Mouse (Mus musculus): ENCODE data around the gene Ccdc74a.

Gene Ccdc74a

DNA sequence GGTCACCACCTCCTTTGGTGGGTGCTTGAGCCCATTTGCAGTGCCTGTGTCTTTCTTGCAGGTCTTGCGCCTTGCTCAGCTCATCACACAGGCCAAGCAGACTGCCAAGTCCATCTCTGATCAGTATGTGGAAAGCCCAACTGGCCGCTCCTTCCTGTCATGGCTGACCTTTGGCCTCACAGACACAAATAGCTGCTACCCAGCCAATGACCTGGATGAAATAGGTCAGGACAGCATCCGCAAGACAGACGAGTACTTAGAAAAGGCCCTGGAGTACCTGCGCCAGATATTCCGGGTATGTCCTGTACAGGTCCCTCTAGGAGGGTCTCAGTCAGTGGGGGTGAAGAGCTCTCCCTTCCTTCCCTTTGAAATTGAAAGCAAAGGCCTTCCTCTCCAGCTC is 5.0 kb upstream of the Ccdc74a start:
- DNase-seq (ENCODE audit: low spot score): no peak

DNA sequence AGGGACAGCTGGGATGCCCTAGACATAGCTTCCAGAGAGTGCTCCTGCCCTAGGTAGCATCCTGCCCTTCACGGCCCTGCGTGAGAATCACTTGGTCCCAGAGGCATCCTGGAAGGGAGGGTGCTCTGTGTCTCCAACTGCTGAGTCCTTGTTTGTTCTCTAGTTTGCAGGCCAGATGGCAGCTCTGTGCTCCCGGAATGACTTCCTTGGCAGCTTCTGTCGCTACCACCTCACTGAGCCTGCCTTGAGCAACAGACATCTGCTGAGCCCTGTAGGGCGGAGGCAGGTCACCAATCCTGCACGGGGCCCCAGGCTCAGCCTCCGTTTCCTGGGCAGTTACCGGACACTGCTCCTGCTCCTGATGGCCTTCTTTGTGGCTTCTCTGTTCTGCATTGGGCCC is 4.0 kb upstream of the Ccdc74a start:
- no peak for DNase-seq (ENCODE audit: low spot score)

DNA sequence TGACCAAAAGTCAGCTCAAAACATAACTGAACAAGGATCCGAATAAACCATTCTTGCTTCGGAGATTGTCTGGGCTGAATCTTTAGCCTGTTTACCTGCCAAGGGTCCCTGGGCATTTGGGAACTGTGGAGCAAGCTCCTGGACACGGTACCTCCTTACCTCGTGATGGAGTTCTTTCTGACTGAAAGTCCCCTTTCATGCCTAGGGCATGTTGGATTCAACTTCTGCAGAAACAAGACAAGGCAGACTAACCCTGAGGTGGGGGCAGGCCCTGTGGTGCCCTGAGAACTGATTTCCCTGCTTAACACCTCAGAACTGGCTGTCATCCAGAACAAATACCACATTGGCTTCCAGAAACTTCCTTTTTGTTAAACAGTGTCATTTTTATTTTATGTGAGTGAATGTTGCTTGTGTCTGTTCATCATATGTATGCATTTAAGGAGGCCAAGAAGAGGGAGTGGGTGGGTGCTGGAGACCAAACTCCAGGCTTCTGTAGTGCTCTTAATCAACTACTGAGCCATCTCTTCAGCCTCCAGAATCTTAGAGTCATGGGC is 2.8 kb upstream of the Ccdc74a start:
- no peak for DNase-seq (ENCODE audit: low spot score)

DNA sequence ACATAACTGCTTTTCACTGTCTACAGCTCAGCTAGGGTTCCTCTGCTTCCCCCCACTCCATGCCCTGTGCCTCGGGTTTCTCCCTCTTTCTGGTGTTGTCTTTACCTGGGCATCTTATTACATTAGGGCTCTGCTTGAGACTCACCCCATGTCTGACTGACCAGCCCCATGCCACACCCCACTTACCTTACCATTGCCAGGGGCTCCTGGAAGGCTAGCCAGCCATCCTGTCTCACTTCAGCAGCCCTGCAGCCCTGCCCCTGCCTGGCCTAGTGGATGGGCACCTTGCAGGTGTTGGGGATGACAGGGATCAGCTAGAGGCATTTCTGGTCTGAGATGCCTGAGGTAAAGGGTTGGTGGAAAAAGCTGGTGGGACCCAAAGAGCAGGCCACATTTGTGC is 886 bp downstream of the Ccdc74a start:
- DNase-seq (ENCODE audit: low spot score): no peak

DNA sequence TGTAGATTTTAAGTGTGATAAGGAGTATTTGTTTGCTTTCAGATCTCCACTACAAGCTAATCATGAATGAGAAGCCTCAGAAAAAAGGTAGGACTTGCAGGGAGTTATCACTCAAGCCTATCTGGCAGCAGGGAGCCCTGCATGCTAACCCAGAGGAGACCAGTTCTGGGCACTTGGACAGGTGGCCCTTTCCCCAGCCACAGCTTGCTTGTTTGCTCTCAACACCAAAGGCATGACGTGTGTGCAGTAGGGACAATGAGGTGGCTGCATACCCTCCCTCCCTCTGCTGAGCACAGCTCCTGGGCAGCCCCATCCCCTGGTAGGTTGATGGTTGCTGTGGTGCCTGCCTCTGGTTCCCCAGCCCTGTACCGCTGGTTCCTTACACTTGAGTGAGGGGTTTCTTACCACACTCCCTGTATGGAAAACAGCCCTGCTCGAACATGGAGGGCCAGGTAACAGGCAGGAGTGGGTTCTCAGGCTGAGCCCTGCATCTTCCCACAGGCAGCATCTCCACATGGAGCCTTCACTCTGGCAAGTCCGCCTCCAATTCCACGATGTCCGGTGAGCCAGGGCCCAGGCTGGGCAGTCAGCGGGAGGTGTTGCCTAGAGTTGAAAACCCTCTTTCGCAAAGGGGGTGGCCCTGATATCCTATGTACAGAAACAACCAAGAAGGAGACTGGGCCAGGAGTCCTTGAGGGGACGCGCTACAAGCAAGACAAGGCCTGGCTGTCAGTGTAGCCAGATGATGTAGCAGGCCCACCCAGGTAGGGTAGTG is 1.5 kb downstream of the Ccdc74a start:
- no peak for DNase-seq (ENCODE audit: low spot score)

DNA sequence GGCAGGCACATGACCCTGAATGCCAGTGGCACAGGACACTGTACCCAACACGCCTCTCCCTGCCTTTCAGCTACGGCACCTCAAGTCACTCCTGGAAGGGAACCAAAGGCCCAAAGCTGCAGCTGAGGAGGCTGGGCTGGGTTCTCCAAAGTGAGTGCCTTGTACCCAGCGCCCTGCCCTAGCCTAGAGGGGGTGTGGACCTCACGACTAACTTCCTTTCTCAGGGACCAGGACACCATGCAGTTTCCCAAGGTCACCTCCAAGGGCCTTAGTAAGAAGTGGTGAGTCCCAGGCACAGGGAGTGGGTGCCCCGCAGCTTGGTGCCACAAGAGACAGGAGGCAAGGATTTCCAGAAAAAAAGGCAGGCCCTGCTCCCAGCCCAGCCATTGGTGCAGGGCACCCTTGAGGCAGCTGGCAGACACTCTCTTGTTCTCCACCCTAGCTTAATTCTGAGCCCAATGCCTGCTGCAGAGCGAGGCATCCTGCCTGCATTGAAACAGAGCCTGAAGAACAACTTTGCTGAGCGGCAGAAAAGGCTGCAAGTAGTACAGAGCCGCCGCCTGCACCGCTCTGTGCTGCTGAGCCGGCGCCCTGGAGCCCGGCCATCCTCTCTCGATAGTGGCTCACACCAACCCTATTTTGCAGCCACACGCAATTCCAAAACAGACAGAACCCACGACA is 3.8 kb downstream of the Ccdc74a start:
- no peak for DNase-seq (ENCODE audit: low spot score)

DNA sequence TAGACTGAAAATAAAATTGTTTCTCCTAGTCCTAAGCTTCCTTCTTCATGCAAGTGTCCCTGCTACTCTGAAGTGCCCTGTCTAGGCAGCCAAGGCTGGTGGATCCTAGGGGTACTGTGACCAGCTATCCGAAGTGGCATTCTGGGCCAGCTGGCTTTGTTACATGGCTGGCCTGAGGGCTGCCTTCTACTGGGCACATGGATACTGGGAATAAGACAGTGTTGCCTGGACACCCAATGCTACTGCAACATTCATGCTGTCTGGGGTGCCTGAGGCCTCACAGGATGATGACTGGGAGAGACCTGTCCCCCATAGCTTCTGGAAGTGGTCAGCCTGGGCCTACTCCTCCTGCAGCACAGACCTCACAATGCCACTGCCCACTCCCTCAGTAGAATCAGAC is 4.4 kb downstream of the Ccdc74a start:
- DNase-seq (ENCODE audit: low spot score): no peak

DNA sequence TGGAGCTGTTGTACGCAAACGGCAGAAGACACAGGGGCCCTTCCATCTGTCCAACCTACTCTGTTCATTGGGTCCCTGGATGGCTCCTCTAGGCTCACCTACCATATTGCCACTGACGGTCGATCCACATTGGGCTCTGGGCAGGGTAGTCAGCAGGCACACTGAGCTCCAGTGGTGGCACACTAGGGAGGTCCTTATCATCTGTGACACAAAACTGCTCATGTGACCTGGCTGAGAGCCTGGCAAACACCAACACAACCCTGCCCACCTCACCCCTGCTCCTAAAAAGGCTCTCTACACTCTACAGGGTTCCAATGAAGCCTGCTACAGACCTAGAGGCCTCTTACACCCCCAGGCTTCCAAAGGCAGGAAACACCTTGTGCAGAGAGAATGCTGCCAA is 6.3 kb downstream of the Ccdc74a start:
- peak; percentile 35 for DNase-seq (ENCODE audit: low spot score)

DNA sequence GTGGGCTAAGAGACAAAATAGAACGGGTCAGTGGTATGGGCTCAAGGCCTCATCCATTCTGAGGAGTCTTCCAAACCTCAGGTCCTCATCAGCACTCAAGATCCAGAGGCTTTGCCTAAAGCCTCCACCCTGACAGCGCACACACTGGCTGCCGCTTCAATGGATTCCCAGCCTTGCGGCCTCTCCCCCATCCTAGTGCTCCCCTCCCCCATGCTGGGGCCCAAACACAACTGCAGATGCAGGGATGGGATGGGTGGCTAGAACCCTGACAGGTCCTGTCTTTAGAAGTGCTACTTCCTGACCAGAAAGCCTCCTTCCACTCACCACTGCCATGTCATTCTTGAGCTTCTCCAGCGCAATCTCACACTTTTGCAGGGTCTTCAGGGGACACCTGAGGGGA is 7.3 kb downstream of the Ccdc74a start:
- DNase-seq (ENCODE audit: low spot score): no peak

DNA sequence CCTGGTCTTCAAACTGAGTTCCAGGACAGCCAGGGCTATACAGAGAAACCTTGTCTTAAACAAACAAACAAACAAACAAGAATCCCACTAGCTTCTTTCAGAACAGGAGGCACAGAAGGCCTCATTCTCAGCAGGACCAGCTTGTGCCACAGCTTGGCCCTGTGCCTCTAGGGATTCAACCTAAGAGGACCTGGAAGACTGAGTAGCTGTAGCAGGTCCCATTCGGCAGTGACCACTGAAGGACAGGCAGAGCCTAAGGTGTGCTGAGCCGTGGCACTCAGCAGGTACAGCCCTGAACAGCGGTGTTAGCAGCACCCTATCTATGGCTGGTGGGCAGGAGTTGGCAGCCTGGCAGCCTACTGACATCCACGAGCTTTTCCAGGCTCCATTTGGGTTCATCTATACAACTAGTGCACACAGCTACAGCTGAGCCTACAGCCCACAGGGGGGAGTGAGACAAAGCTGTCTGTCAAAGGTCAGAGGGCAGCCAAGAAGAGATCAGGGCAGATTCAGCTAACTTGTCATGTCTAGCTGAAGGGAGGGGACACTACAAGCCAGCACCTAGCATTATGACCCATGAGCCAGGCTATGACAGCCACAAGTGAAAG is 8.0 kb downstream of the Ccdc74a start:
- no peak for DNase-seq (ENCODE audit: low spot score)

DNA sequence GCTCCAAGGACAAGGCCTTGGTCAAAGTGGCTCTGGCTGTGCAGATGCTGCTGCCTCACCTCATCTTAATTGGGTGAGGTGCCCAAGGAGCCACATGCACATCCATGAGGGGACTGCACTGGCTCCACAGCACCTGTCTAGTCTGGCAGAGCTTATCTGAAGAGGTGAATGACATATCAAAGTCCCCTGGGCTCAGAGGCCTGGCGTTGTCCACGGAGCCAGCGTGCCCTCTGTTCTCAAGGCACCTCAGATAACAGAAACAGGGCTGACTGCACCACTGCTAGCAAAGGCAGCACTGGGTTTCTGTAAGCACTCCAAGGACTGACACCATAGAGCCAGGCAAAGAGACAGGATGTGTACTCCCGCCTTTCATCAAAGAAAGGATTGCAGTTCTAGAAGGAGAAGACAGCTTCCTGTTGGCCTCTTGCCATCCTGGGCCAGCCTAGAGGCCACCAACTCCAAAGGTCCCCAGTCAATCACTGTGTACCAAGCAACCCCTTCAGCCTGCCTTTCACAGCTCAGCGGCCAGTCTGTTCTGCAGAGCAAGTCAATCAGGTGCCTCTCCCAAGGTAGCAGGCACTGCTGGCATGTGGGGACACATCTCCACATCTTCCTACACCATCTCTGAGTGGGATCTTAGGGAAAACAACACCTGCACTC is 10.1 kb downstream of the Ccdc74a start:
- DNase-seq (ENCODE audit: low spot score): no peak

DNA sequence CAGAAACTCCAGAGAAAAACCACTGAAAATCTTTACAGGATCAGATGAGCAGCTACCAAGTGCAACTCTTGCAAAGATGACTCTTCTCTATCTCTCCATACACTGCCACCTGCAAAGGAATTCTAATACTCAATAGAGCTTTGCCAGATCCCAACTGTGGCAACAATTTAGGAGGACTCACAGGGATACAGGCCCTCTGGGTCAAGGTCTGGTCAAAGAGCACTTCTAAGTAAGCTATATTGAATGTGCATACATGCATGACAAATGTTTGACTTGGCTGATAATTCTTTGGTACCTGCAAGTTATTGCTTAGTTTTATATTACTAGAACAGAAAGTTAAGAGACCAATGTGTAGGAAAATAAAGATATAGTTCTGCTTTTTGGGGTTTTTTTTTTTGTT is 19.3 kb downstream of the Ccdc74a start:
- no peak for DNase-seq (ENCODE audit: low spot score)

DNA sequence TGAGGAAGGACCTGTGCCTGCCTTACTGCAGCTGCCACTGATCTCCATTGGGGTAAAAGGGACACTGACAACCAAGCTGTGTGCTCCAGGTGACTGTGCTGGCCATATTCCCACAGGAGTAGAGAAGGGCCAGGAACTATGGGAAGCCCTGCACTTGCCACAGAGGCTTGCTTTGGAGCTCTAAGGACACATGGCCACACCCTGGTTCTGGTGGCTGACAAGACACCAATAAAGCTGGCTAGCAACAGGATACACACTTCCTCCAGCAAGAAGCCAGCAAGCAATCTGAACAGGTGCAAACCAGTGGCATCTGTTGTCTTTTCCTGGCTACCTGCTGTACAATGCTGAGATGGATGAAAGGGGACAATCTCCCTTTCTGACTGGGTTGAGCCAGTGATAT is 23.6 kb downstream of the Ccdc74a start:
- no peak for DNase-seq (ENCODE audit: low spot score)

DNA sequence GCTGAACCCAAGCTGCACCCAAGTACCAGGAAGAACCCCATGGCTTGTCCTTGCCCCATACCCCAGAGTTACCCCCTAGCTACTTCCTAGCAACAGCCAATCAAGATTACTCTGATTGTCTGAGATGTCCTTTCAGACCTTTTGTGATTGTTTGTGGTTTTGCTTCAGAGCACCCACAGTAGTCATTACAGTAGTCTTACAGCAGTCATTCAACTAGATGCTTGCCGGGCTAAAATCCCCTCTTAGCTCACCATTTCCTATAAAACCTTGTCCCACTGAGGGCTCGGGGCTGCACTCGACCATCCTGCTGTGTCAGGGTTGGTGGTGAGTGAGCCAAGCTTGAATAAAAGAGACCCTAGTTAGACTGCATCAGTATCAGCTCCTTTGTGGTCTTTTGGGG is 48.6 kb downstream of the Ccdc74a start:
- DNase-seq (ENCODE audit: low spot score): no peak

All from spleen, adult 12 weeks (tissue).